Mouse (Mus musculus): Measurements from ENCODE around the gene Polr2b. TPM values are rescaled to one million over a fixed set of nuclear protein-coding genes. Genes with fewer than 3 reads are reported as not detected.

Gene Polr2b
- polyA plus RNA-seq (2015; fragmentation: Nextera tagmentation; extraction: Ambion mirVana): 35.3 and 43.0 TPM in 2 replicates

DNA sequence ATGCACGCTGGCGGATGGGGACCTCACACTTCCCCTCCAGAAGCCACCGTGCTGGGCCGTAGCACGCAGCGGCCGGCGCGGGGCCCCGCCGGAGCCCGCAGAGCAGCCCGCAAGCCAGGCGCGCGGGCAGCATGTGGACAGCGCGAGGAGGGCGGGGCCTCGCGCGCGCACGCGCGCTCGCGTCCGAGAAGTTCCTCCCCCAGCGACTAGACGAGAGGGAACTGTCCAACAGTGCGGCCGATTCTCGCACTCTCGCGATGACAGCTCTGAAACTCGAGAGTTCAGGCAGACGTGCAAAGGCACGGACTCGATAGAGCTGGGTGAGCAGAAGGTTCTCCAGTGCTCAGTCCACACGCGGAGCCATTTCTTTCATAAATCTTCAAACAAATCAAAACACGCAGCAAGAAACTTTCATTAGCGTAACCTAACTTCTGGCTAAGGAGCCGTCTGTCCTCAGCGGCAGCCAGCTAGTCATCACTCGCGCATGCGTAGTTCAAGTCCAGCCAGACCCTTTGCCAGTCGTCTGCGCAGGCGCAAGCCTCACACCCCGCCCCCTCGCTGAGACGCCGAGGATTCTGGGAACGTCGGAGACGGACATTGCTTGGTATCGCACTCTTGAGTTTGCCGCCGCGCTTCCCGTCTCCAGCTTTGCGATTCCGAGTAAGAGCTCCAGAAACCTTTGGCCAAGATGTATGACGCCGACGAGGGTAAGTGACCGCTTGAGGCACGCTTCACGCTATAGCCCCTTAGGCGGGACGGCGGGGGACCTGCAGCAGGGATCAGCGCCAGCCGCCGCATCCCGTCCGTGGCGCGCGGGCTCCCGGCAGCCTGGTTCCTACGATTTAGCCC is at the start of gene Polr2b, which contains the start of gene Noa1:
Gene Polr2b, plus strand, starts transcription at position 224 of the 849 bp plus-strand sequence.
Gene Noa1, minus strand, starts transcription at position 161 of the 849 bp plus-strand sequence.
- peak within 1 kb of the TSS; percentile 89 for H3K27ac ChIP-seq
- H3K4me1 ChIP-seq (replicated peaks): peaks cover 40% of the 10 kb centered on the region
- peak within 1 kb of the TSS; percentile 100 for H3K4me2 ChIP-seq
- ATAC-seq (ENCODE audit: low read depth) (peak; percentile 94), DNase-seq (peak; percentile 98)
- no peaks in the 10 kb centered on the region for H3K27me3 ChIP-seq
- peaks cover 42% of the 10 kb centered on the region for H3K36me3 ChIP-seq
- peak within 1 kb of the TSS; percentile 90 for H3K9ac ChIP-seq
- no peaks in the 10 kb centered on the region for H3K9me3 ChIP-seq (replicated peaks)
- WGBS (ENCODE audit: insufficient replicate concordance): under 1% methylated on average over 80 of the region's 85 CpGs
- peak within 1 kb of the TSS; percentile 88 for H3K4me3 ChIP-seq (replicated peaks)

GRCm38 (mm10) chr5:77261137-77261536 is 48.8 kb upstream of the Polr2b start:
- Histone ChIP-seq H3K9me3 (replicated peaks) (no peaks in the 10 kb centered on the region), H3K4me3 (replicated peaks) (no peak overlapping the region), H3K36me3 (no peaks in the 10 kb centered on the region), H3K4me2 (no peak overlapping the region), H3K4me1 (replicated peaks) (peaks cover 11% of the 10 kb centered on the region), H3K9ac (no peak overlapping the region), H3K27ac (no peak overlapping the region), H3K27me3 (no peaks in the 10 kb centered on the region)
- ATAC-seq (ENCODE audit: low read depth): no peak
- DNase-seq: no peak
- 33% methylated on average over 4 of the region's 4 CpGs for WGBS (ENCODE audit: insufficient replicate concordance)

GRCm38 (mm10) chr5:77262105-77262504 is 47.8 kb upstream of the Polr2b start:
- Histone ChIP-seq H3K4me2 (no peak overlapping the region), H3K27me3 (no peaks in the 10 kb centered on the region), H3K27ac (no peak overlapping the region), H3K9ac (no peak overlapping the region), H3K4me1 (replicated peaks) (peaks cover 18% of the 10 kb centered on the region), H3K4me3 (replicated peaks) (no peak overlapping the region), H3K9me3 (replicated peaks) (no peaks in the 10 kb centered on the region), H3K36me3 (no peaks in the 10 kb centered on the region)
- WGBS (ENCODE audit: insufficient replicate concordance): 78% methylated on average over 5 of the region's 5 CpGs
- DNase-seq (no peak), ATAC-seq (ENCODE audit: low read depth) (no peak)

DNA sequence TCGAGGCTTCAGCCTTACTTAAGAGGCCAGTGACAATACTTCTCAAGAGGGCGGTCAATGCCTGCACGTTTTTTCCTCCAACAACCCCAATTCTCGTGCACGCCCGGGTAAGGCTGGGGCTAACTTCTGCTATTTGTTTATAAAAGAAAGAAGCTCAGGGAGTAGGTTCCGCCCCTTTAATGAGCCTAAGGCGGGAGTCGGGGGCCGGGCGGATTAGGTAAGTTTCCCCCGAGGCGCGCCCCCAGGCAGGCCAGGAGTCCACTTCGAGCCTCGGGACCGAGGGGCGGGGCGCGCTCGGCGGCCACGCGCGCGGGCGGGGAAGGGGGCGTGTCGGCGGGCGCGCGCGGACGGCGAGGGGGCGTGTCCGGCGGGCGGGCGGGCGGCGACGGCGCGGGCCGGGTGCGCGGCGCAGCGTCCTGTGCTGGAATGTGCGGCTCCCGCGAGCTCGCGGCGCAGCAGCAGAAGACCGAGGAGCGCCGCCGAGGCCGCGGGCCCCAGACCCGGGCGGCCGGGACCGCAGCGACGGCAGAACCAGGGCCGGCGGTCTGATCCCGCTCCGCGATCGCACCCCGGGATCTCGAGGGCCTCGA is 44.8 kb upstream of the Polr2b start, which contains the start of gene Rest:
Gene Rest, plus strand, starts transcription at position 411 of the 590 bp plus-strand sequence.
- H3K9ac ChIP-seq: peak within 1 kb of the TSS; percentile 92
- peaks cover 31% of the 10 kb centered on the region for H3K4me1 ChIP-seq (replicated peaks)
- H3K36me3 ChIP-seq: peaks cover 23% of the 10 kb centered on the region
- ATAC-seq (ENCODE audit: low read depth): peak; percentile 82
- H3K4me3 ChIP-seq (replicated peaks): peak within 1 kb of the TSS; percentile 94
- H3K27me3 ChIP-seq: no peaks in the 10 kb centered on the region
- DNase-seq: peak; percentile 63
- H3K27ac ChIP-seq: peak within 1 kb of the TSS; percentile 84
- WGBS (ENCODE audit: insufficient replicate concordance): under 1% methylated on average over 78 of the region's 78 CpGs
- H3K9me3 ChIP-seq (replicated peaks): no peaks in the 10 kb centered on the region
- H3K4me2 ChIP-seq: peak within 1 kb of the TSS; percentile 91

DNA sequence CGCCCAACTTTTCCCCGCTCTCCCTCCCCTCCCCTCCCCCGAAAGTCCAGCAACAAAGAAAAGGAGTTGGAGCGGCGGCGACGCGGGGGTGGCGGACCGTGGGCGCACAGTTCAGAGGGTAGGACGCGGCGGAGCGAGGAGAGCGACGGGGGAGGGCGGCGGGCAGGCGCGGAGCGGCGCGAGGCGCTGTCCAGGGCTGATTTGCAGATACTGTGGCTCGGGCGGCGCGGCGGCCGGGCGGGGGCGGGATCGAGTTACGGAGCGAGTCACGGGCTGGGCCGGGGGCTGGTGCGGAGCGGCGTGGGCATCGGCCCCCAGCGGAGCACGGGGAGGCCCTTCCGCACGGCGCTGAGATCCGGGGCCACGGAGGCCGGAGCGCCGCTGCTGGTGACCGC is 44.3 kb upstream of the Polr2b start:
- Histone ChIP-seq H3K9ac (peak overlapping the region; percentile 92), H3K9me3 (replicated peaks) (no peaks in the 10 kb centered on the region), H3K27ac (peak overlapping the region; percentile 84), H3K27me3 (no peaks in the 10 kb centered on the region), H3K36me3 (peaks cover 25% of the 10 kb centered on the region), H3K4me2 (peak overlapping the region; percentile 91), H3K4me1 (replicated peaks) (peaks cover 35% of the 10 kb centered on the region), H3K4me3 (replicated peaks) (peak overlapping the region; percentile 94)
- DNase-seq (peak; percentile 61), ATAC-seq (ENCODE audit: low read depth) (peak; percentile 86)
- WGBS (ENCODE audit: insufficient replicate concordance): 1% methylated on average over 41 of the region's 53 CpGs

- Histone ChIP-seq H3K27me3 (no peaks in the 10 kb centered on the region), H3K4me1 (replicated peaks) (peaks cover 30% of the 10 kb centered on the region), H3K4me2 (peak overlapping the region; percentile 91), H3K4me3 (replicated peaks) (peak overlapping the region; percentile 94), H3K36me3 (peaks cover 30% of the 10 kb centered on the region), H3K9ac (peak overlapping the region; percentile 92), H3K9me3 (replicated peaks) (no peaks in the 10 kb centered on the region), H3K27ac (peak overlapping the region; percentile 84)
- DNase-seq (peak; percentile 34), ATAC-seq (ENCODE audit: low read depth) (peak; percentile 57)
- under 1% methylated on average over 79 of the region's 87 CpGs for WGBS (ENCODE audit: insufficient replicate concordance)
Measured at GRCm38 (mm10) chr5:77266066-77266885, 43.7 kb upstream of the Polr2b start.

- Histone ChIP-seq H3K27me3 (no peaks in the 10 kb centered on the region), H3K36me3 (peaks cover 34% of the 10 kb centered on the region), H3K27ac (peak overlapping the region; percentile 84), H3K4me2 (peak overlapping the region; percentile 91), H3K4me1 (replicated peaks) (peaks cover 30% of the 10 kb centered on the region), H3K4me3 (replicated peaks) (peak overlapping the region; percentile 94), H3K9me3 (replicated peaks) (no peaks in the 10 kb centered on the region), H3K9ac (peak overlapping the region; percentile 92)
- 1% methylated on average over 11 of the region's 11 CpGs for WGBS (ENCODE audit: insufficient replicate concordance)
- ATAC-seq (ENCODE audit: low read depth) (no peak), DNase-seq (no peak)
Measured at GRCm38 (mm10) chr5:77266886-77267401, 43.0 kb upstream of the Polr2b start.

DNA sequence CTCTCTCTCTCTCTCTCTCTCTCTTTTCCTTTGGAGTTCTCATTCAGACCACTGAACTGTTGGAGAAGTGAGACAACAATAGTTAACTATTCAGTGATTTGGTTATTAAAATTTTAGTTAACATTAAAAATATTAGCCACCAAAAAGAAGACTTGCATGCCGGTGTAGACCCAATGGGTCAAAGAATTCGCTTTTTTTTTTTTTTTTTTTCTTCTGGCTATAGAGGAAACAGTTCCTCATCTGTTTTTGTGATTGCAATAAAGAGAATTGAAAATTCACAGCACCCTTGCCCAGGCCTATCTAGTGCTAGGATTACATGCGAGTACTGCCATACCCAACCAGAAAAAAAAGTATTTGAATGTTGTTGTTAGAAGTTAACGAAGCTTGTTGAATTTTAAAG is 42.5 kb upstream of the Polr2b start:
- peak overlapping the region; percentile 92; the same call in 1 of the 2 replicates for H3K9ac ChIP-seq
- no peaks in the 10 kb centered on the region for H3K9me3 ChIP-seq (replicated peaks)
- H3K4me2 ChIP-seq: peak overlapping the region; percentile 91
- WGBS (ENCODE audit: insufficient replicate concordance): 63% methylated on average over 4 of the region's 4 CpGs
- DNase-seq (no peak), ATAC-seq (ENCODE audit: low read depth) (no peak)
- peaks cover 33% of the 10 kb centered on the region for H3K4me1 ChIP-seq (replicated peaks)
- H3K27ac ChIP-seq: no peak overlapping the region
- peak overlapping the region; percentile 94 for H3K4me3 ChIP-seq (replicated peaks)
- peaks cover 34% of the 10 kb centered on the region for H3K36me3 ChIP-seq
- H3K27me3 ChIP-seq: no peaks in the 10 kb centered on the region

DNA sequence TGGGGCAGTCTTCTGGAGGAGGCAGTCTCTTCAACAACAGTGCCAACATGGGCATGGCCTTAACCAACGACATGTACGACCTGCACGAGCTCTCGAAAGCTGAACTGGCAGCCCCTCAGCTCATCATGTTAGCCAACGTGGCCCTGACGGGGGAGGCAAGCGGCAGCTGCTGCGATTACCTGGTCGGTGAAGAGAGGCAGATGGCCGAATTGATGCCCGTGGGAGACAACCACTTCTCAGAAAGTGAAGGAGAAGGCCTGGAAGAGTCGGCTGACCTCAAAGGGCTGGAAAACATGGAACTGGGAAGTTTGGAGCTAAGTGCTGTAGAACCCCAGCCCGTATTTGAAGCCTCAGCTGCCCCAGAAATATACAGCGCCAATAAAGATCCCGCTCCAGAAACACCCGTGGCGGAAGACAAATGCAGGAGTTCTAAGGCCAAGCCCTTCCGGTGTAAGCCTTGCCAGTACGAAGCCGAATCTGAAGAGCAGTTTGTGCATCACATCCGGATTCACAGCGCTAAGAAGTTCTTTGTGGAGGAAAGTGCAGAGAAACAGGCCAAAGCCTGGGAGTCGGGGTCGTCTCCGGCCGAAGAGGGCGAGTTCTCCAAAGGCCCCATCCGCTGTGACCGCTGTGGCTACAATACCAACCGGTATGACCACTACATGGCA is 41.9 kb upstream of the Polr2b start:
- WGBS (ENCODE audit: insufficient replicate concordance): 93% methylated on average over 30 of the region's 30 CpGs
- H3K4me2 ChIP-seq: 0 out of 2 replicates have a peak overlapping the region, but pooled peaks have one; percentile 91

DNA sequence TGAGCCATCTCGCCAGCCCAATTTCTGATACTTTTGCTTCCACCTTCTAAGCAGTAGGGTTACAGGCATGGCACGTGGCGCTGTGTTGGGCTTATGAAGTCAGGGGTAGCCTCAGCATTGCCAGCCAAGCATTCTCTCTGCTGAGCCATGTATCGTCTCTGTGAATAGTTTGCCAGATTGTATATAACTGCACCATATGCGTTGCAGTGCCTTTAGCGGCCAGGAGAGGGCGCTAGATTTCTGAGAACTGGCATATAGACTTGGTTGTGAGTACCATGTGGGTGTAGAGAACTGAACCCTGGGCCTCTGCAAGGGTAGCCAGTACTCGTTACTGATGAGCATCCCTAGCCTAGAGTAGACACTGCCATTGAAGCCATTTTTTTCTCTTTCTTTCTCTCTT is 40.5 kb upstream of the Polr2b start:
- Histone ChIP-seq H3K9me3 (replicated peaks) (no peaks in the 10 kb centered on the region), H3K27me3 (no peaks in the 10 kb centered on the region), H3K4me3 (replicated peaks) (no peak overlapping the region), H3K27ac (no peak overlapping the region), H3K36me3 (peaks cover 50% of the 10 kb centered on the region), H3K9ac (no peak overlapping the region), H3K4me2 (no peak overlapping the region), H3K4me1 (replicated peaks) (peaks cover 49% of the 10 kb centered on the region)
- no peak for DNase-seq
- ATAC-seq (ENCODE audit: low read depth): no peak
- 68% methylated on average over 8 of the region's 8 CpGs for WGBS (ENCODE audit: insufficient replicate concordance)

More for the DNA sequence above, 41.9 kb upstream of the Polr2b start:
- peaks cover 39% of the 10 kb centered on the region for H3K4me1 ChIP-seq (replicated peaks)
- DNase-seq: no peak
- no peak for ATAC-seq (ENCODE audit: low read depth)
- H3K27me3 ChIP-seq: no peaks in the 10 kb centered on the region
- no peak overlapping the region for H3K9ac ChIP-seq
- no peaks in the 10 kb centered on the region for H3K9me3 ChIP-seq (replicated peaks)
- H3K4me3 ChIP-seq (replicated peaks): no peak overlapping the region
- peaks cover 39% of the 10 kb centered on the region for H3K36me3 ChIP-seq
- H3K27ac ChIP-seq: no peak overlapping the region
